Mouse (Mus musculus) liver, adult 2 months (tissue): Measurements from ENCODE around the gene Tmem135.

Experiments
- CTCF ChIP-seq: fragments of 200-500 bp; IDR thresholded peaks from 2 replicates; pipeline ENCODE4 v1.5.1; 2011; ENCODE audit warnings: low read depth, low read length, control low read depth
- POLR2A ChIP-seq: fragments of 200-500 bp; IDR thresholded peaks from 2 replicates; pipeline ENCODE4 v1.6.1; 2011; ENCODE audit warnings: low read length, control low read depth; ENCODE audit not compliant: insufficient read depth; ENCODE audit errors: extremely low read depth

DNA sequence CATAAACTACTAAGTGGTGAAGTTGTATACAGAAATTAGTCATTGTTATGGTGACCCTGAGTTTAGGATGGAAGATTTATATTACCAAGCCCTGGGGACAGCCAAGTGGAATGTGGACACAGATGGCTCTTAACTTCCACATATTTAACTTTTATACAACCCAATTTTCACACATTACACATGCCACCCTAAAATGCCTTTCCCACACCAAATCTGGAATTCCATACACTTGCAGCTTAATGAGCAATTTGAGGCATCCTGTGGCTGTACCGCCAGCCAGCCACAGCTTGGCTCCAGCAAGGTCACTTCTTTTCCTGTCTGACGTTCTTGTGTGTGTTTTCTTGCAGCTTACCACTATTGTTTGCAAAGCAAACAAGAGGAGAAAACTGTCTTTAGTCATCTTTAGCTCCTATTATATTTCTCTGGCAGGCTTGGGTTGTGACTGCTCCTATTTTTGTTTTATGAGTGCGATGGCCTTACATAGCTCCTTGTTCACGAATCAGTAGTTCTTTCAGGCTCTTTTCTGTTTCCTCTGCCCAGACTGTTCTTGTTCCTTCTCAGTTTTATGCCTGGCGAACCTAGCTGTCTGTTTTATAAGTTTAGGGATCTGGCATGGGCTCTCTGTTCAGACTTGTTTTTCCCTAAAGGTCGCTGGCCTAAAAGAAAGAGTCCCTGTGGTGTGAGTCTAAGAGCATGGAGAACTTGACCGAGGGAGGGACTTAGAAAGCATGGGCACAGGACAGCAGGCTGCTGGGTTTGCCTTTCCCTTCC, 22.9 kb downstream of the Tmem135 start:
- no peak for TF ChIP-seq CTCF
- no peak for TF ChIP-seq POLR2A
